Mouse (Mus musculus): Measurements from ENCODE around the gene Glt28d2. TPM values are rescaled to one million over a fixed set of nuclear protein-coding genes. Genes with fewer than 3 reads are reported as not detected.

The Glt28d2 gene
- total RNA-seq, 2 experiments from 2014 or later = 8.0 to 9.4 TPM

DNA sequence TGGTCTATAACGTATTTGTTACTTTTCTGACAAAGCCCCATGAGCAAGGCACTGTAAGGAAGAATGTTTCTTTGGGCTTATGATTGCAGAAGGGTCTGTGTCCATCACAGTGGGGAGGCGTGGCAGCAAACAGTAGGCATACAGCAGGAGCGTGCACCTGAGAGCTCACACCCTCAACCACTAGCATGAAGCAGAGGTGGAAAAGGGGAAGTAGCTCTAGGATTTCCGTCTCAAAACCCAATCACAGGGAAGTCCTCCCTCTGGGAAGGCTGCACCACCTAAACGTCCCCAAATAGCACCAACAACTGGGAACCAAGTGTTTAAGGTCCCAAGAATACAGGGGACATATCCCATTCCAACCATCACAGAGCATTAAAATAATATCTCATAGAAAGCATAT is 26.3 kb downstream of the Glt28d2 start:
- intact Hi-C loops (cut with DNase I) = no loop called here
- DNase-seq = no peak
- no peak for TF ChIP-seq CTCF (IDR thresholded peaks at IDR 0.05)
- H3K4me3 ChIP-seq = no peak overlapping the region
- H3K27ac ChIP-seq = peak overlapping the region; percentile 95

- H3K4me3 ChIP-seq = peak overlapping the region; percentile 60
- intact Hi-C loops (cut with DNase I) = no loop called here
- H3K27ac ChIP-seq = peak overlapping the region; percentile 95
- TF ChIP-seq CTCF (IDR thresholded peaks at IDR 0.05) = no peak
- no peak for DNase-seq
These were observed 28.0 kb downstream of the Glt28d2 start for GRCm38 (mm10) chr3:85859311-85859710.

DNA sequence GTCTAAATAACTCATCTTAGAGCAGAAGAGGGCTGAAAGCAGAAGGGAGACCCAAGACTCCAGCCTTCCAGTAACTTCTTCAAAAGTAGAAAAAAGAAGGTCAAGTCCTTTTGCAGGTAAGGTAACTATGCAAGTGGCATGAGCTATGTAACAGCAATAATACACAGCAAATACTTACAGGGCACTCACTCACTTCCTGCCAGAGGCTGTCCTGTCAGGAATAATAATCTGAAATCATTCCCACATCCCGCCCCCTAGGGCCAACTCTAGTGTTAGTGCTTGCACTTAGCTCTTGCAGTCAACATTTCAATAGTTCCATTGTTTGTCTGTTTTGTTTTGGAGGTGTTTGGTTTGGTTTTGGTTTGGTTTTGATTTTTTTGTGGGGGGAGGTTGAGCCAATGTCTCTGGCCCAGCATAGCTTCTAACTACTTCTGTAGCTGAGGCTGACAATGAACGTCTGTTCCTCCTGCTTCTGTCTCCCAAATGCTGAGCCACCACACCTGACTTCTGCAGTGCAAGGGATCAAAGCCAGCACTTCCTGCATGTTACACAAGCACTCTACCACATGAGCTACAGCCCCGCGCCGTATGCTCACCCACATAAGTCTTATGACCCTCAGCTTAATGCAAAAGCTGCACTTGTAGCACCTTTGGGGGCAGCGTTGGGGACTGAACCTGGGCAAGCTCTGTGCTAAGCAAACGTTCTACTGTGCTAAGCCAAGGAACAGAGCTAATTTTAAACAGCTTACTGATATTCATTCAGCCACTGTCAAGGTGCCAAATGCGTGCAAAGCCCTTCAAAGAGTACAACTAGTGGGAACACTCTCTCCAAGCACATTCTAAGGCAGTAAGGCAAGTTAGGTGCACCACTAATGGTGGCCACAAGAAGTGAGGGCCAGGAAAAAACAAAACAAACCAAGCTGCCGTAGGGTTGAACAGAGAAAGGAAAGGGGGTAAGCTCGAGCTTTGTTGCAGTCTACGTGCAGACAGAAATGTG is 28.9 kb downstream of the Glt28d2 start:
- Histone ChIP-seq H3K27ac (peak overlapping the region; percentile 95), H3K4me3 (peak overlapping the region; percentile 60)
- DNase-seq = peak; percentile 80
- TF ChIP-seq CTCF (IDR thresholded peaks at IDR 0.05) = no peak
- intact Hi-C loops (cut with DNase I) = no loop called here

- Histone ChIP-seq H3K4me3 (no peak overlapping the region), H3K27ac (peak overlapping the region; percentile 95)
- no peak for DNase-seq
- intact Hi-C loops (cut with DNase I) = no loop called here
- TF ChIP-seq CTCF (IDR thresholded peaks at IDR 0.05) = no peak
These were observed 30.2 kb downstream of the Glt28d2 start for GRCm38 (mm10) chr3:85857083-85857482.

- DNase-seq = no peak
- TF ChIP-seq CTCF (IDR thresholded peaks at IDR 0.05) = no peak
- peak overlapping the region; percentile 54 for H3K27ac ChIP-seq
- intact Hi-C loops (cut with DNase I) = no loop called here
- H3K4me3 ChIP-seq = no peak overlapping the region
These were observed 31.4 kb downstream of the Glt28d2 start for GRCm38 (mm10) chr3:85855947-85856346.

- Histone ChIP-seq H3K4me3 (no peak overlapping the region), H3K27ac (peak overlapping the region; percentile 54)
- intact Hi-C loops (cut with DNase I) = no loop called here
- TF ChIP-seq CTCF (IDR thresholded peaks at IDR 0.05) = no peak
- DNase-seq = no peak
These were observed 32.3 kb downstream of the Glt28d2 start for GRCm38 (mm10) chr3:85855043-85855442.

- no peak for DNase-seq
- no peak for TF ChIP-seq CTCF (IDR thresholded peaks at IDR 0.05)
- Histone ChIP-seq H3K4me3 (no peak overlapping the region), H3K27ac (no peak overlapping the region; the same call in 1 of the 2 replicates)
- intact Hi-C loops (cut with DNase I) = no loop called here
These were observed 33.2 kb downstream of the Glt28d2 start for GRCm38 (mm10) chr3:85854143-85854542.

GRCm38 (mm10) chr3:85853715-85854114 is 33.6 kb downstream of the Glt28d2 start:
- intact Hi-C loops (cut with DNase I) = no loop called here
- Histone ChIP-seq H3K4me3 (no peak overlapping the region), H3K27ac (0 out of 2 replicates have a peak overlapping the region, but pooled peaks have one; percentile 20)
- no peak for DNase-seq
- TF ChIP-seq CTCF (IDR thresholded peaks at IDR 0.05) = no peak

DNA sequence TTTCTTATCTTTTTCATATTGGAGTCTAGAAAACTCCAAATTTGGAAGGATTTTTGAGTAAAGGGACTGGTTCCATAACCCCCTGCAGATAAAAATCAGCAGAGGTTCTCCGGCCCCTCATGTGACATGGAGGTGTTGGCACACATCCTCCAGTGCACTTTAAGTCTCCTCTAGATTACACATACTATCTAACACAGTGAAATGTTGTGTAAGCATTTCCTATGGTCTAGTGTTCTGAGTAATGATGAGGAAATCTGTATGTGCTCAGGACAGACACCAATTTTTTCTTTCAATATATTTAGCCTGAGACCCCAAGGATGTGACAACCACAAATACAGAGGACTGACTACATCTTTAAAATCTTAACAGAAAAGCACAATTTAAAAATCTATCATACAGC is 37.2 kb downstream of the Glt28d2 start:
- no peak for DNase-seq
- TF ChIP-seq CTCF (IDR thresholded peaks at IDR 0.05) = no peak
- intact Hi-C loops (cut with DNase I) = no loop called here
- no peak overlapping the region for H3K4me3 ChIP-seq
- no peak overlapping the region for H3K27ac ChIP-seq

GRCm38 (mm10) chr3:85846316-85846715 is 41.0 kb downstream of the Glt28d2 start:
- no peak for DNase-seq
- no peak overlapping the region for H3K27ac ChIP-seq
- TF ChIP-seq CTCF (IDR thresholded peaks at IDR 0.05) = no peak
- intact Hi-C loops (cut with DNase I) = no loop called here
- no peak overlapping the region for H3K4me3 ChIP-seq

DNA sequence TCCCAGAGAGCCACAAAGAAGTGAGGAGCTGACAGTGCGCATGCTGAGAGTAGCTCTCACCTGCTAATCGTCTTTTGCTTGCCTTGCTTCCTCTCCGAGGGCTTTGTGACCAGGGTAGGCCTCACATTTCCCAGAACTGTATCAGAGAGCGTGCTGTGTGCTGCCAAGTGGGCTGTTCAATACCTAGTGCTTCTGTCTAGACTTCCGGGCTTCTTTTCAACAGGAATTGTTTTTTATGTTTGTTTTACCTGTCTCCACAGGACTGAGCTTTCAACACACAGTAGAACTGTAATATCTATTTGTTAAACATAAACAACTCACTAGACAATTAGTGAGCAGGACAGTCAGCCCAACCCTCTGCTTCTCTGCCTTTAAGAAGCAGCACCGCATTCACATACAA is 42.0 kb downstream of the Glt28d2 start:
- no peak overlapping the region for H3K27ac ChIP-seq
- no peak overlapping the region for H3K4me3 ChIP-seq
- intact Hi-C loops (cut with DNase I) = no loop called here
- no peak for TF ChIP-seq CTCF (IDR thresholded peaks at IDR 0.05)
- no peak for DNase-seq

GRCm38 (mm10) chr3:85842881-85843218 is 44.5 kb downstream of the Glt28d2 start:
- peak overlapping the region; percentile 79 for H3K27ac ChIP-seq
- intact Hi-C loops (cut with DNase I) = no loop called here
- H3K4me3 ChIP-seq = peak overlapping the region; percentile 46
- DNase-seq = no peak
- no peak for TF ChIP-seq CTCF (IDR thresholded peaks at IDR 0.05)

GRCm38 (mm10) chr3:85842177-85842880 is 45.0 kb downstream of the Glt28d2 start:
- no peak for TF ChIP-seq CTCF (IDR thresholded peaks at IDR 0.05)
- H3K4me3 ChIP-seq = peak overlapping the region; percentile 46
- peak overlapping the region; percentile 79 for H3K27ac ChIP-seq
- intact Hi-C loops (cut with DNase I) = no loop called here
- no peak for DNase-seq

Measured in gastrocnemius, adult 2 months (tissue).